Mouse (Mus musculus): ENCODE data around the gene Prrt1.
A peak's percentile ranks its signal among the peaks of the same experiment; 100 is the strongest.

Gene Prrt1

GRCm38 (mm10) chr17:34629221-34629751 lies at the start of gene Prrt1:
Prrt1 (plus strand) TSS chr17:34629533.
- DNase-seq (ENCODE audit: low spot score in 2 of 2): peak in 1 of 2 experiments; percentile 75

GRCm38 (mm10) chr17:34582528-34582927 lies 46.8 kb upstream of the Prrt1 start:
- no peak for DNase-seq (ENCODE audit: low spot score in 2 of 2)

GRCm38 (mm10) chr17:34583397-34583796 lies 45.9 kb upstream of the Prrt1 start:
- no peak for DNase-seq (ENCODE audit: low spot score in 2 of 2)

- DNase-seq (ENCODE audit: low spot score in 2 of 2): no peak
Observed at GRCm38 (mm10) chr17:34583819-34584218, 45.5 kb upstream of the Prrt1 start.

- DNase-seq (ENCODE audit: low spot score in 2 of 2): no peak
Observed at GRCm38 (mm10) chr17:34585121-34585520, 44.2 kb upstream of the Prrt1 start.

- no peak for DNase-seq (ENCODE audit: low spot score in 2 of 2)
Observed at GRCm38 (mm10) chr17:34585877-34586771, 43.2 kb upstream of the Prrt1 start.

GRCm38 (mm10) chr17:34586796-34587422 lies 42.4 kb upstream of the Prrt1 start:
- peak; percentile 84 to 90 for DNase-seq (ENCODE audit: low spot score in 2 of 2)

GRCm38 (mm10) chr17:34587423-34587811 lies 41.9 kb upstream of the Prrt1 start:
- DNase-seq (ENCODE audit: low spot score in 2 of 2): peak; percentile 95 to 97

GRCm38 (mm10) chr17:34587814-34588213 lies 41.5 kb upstream of the Prrt1 start:
- no peak for DNase-seq (ENCODE audit: low spot score in 2 of 2)

GRCm38 (mm10) chr17:34588767-34589166 lies 40.6 kb upstream of the Prrt1 start:
- no peak for DNase-seq (ENCODE audit: low spot score in 2 of 2)

- DNase-seq (ENCODE audit: low spot score in 2 of 2): no peak
Observed at GRCm38 (mm10) chr17:34589206-34589605, 40.1 kb upstream of the Prrt1 start.

- DNase-seq (ENCODE audit: low spot score in 2 of 2): no peak
Observed at GRCm38 (mm10) chr17:34589681-34590101, 39.6 kb upstream of the Prrt1 start, which contains the start of gene Gpsm3. Gpsm3 (plus strand) TSS chr17:34589806.

- no peak for DNase-seq (ENCODE audit: low spot score in 2 of 2)
Observed at GRCm38 (mm10) chr17:34590154-34590987, 39.0 kb upstream of the Prrt1 start.

GRCm38 (mm10) chr17:34591029-34591993 lies 38.0 kb upstream of the Prrt1 start, which contains the start of gene Pbx2:
Pbx2 (plus strand) TSS chr17:34591266.
- DNase-seq (ENCODE audit: low spot score in 2 of 2): no peak

GRCm38 (mm10) chr17:34591994-34592375 lies 37.3 kb upstream of the Prrt1 start:
- peak in 1 of 2 experiments; percentile 69 for DNase-seq (ENCODE audit: low spot score in 2 of 2)

GRCm38 (mm10) chr17:34592581-34593549 lies 36.5 kb upstream of the Prrt1 start:
- no peak for DNase-seq (ENCODE audit: low spot score in 2 of 2)

GRCm38 (mm10) chr17:34593752-34594525 lies 35.4 kb upstream of the Prrt1 start:
- DNase-seq (ENCODE audit: low spot score in 2 of 2): no peak

- DNase-seq (ENCODE audit: low spot score in 2 of 2): no peak
Observed at GRCm38 (mm10) chr17:34596098-34596497, 33.2 kb upstream of the Prrt1 start.
